Mouse (Mus musculus) spleen, adult 2 months (tissue): ENCODE measurements around the gene Nptx1. TPM values are rescaled to one million over a fixed set of nuclear protein-coding genes. Genes with fewer than 3 reads are reported as not detected.

Experiments
- DNase-seq, 2 experiments: peaks; one replicate each; pipeline versions ENCODE4 v3.0.0 to v3.0.0-alpha.2; 2012 to 2021; ENCODE audit warnings: low spot score in 2 of 2, low read depth in 1 of 2
- H3K27ac ChIP-seq: fragments of 200-500 bp; 2 replicates; pipeline ENCODE4 v1.5.1; 2012; ENCODE audit warnings: low read length, inconsistent platforms; ENCODE audit not compliant: insufficient read depth
- H3K27me3 ChIP-seq: fragments of 200-500 bp; 2 replicates; pipeline ENCODE4 v1.6.1; 2012; ENCODE audit warnings: mild to moderate bottlenecking, moderate library complexity, low read length, inconsistent platforms; ENCODE audit not compliant: control insufficient read depth, insufficient read depth
- H3K36me3 ChIP-seq: fragments of 200-500 bp; 2 replicates; pipeline ENCODE4 v1.6.1; 2012; ENCODE audit warnings: mild to moderate bottlenecking, low read length, inconsistent platforms; ENCODE audit not compliant: control insufficient read depth, insufficient read depth
- H3K4me1 ChIP-seq: fragments of 200-500 bp; 2 replicates; pipeline ENCODE4 v1.6.1; 2011; ENCODE audit warnings: inconsistent platforms; ENCODE audit not compliant: control insufficient read depth, insufficient read depth, insufficient read length
- H3K4me3 ChIP-seq: fragments of 200-500 bp; 2 replicates; pipeline ENCODE4 v1.5.1; 2011; ENCODE audit warnings: mild to moderate bottlenecking, inconsistent platforms; ENCODE audit not compliant: insufficient read depth, insufficient read length; ENCODE audit errors: extremely low read depth
- CTCF ChIP-seq: fragments of 200-500 bp; IDR thresholded peaks from 2 replicates; pipeline ENCODE4 v1.5.1; 2011; ENCODE audit warnings: mild to moderate bottlenecking, inconsistent platforms; ENCODE audit not compliant: insufficient read depth, insufficient read length, insufficient replicate concordance; ENCODE audit errors: extremely low read depth
- POLR2A ChIP-seq: fragments of 200-500 bp; IDR thresholded peaks from 2 replicates; pipeline ENCODE4 v1.6.1; 2011; ENCODE audit warnings: low read depth, low read length, inconsistent platforms
- WGBS: fragments of 180-500 bp; shearing (Covaris S2); methylation state at CpG from one replicate; pipeline ENCODE4 v1.1.7; 2018; 5-methylcytosine and 5-hydroxymethylcytosine counted together
- polyA plus RNA-seq: library from polyadenylated mRNA; depleted of rRNA; stranded (reverse); fragments of >200 nt; gene quantifications from 2 replicates; pipeline ENCODE4 v1.2.3, GENCODE M21; 2012

Nptx1 gene
- polyA plus RNA-seq, 1 experiment: 0.02 TPM

DNA sequence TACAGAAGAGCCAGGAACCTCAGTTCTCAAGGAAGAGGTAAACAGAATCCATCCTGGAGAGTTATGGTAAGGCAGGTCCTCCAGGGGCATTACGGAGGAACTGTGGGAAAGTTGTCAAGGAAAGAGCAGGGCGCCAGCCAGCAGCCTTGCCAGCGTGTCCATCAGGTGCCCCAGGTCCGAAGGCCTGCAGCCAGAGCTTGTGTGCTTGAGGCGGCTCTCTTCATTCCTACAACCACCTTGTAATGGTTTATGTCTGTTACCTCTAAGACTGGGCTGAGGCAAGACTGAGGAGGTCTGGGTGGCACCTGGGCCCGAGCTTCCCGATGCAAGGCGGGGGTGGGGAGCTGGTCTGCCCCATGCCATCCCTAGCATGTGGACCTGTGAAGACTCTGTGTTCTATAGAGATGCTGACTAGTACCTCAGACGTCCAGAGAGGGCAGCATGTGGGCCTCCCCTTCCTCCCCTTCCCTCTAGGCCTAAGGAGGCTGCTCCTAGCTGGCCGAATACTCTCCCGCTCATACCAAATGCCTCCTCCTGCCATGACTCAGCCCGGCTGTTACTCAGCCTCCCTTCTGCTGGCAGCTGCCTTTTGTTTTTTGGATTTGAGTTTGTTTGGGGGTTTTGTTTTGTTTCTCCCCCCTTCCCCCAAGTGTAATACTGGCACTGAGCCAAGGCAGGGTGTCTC, 30.7 kb downstream of the Nptx1 start:
- 83% methylated on average over 12 of the region's 12 CpGs for WGBS
- Histone ChIP-seq H3K27ac (no peak overlapping the region), H3K36me3 (no peaks in the 10 kb centered on the region), H3K4me1 (no peaks in the 10 kb centered on the region), H3K4me3 (no peak overlapping the region), H3K27me3 (no peaks in the 10 kb centered on the region; the same call in 1 of the 2 replicates)
- no peak for DNase-seq
- no peak for TF ChIP-seq POLR2A
- TF ChIP-seq CTCF: no peak

DNA sequence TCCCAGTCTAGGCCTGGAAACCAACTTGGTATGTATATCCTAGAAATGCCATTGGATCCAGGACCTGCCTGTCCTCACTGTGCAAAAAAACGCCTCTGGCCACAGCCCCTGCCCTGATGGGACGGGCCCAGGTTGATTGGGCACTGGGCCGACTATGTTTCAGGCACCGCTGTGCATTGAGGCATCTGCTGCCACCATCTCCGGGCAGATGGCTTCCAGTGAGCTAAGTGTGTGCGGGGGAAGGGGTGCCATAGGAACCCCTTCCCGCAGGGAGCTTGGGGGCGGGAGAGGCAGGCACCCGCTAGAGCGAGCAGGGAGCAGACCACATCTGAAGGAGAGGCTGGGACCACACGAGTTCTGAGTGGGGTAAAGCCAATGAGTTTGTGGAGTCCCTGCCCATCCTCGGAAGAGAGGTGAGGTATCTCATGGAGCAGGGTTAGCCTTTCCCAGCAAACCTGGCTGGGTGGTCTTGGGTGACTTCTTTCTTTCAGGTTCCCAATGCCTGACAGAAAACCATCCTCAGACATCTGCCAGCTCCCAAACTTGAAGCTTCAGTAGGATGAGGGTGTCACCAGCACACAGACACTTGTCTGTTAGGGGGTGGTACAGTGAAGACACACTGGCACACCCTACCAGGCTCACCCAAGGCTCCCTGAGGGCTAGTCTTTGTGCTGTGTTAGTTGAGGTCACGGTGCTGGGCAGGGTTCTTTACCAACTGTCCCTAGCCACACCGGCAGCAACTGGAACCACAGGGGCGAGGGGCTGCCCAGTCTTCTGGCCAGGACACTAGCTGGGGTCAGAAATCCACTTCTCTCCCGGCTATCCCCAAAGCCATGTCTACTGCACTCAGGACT, 31.5 kb downstream of the Nptx1 start:
- H3K4me1 ChIP-seq: no peaks in the 10 kb centered on the region
- H3K27ac ChIP-seq: no peak overlapping the region
- no peak overlapping the region for H3K4me3 ChIP-seq
- H3K36me3 ChIP-seq: no peaks in the 10 kb centered on the region
- 78% methylated on average over 16 of the region's 16 CpGs for WGBS
- H3K27me3 ChIP-seq: no peaks in the 10 kb centered on the region; the same call in 1 of the 2 replicates
- TF ChIP-seq CTCF (no peak), POLR2A (no peak)
- no peak for DNase-seq

- Histone ChIP-seq H3K36me3 (no peaks in the 10 kb centered on the region), H3K4me1 (no peaks in the 10 kb centered on the region), H3K4me3 (no peak overlapping the region), H3K27me3 (no peaks in the 10 kb centered on the region; the same call in 1 of the 2 replicates), H3K27ac (no peak overlapping the region)
- DNase-seq: no peak
- no peak for TF ChIP-seq POLR2A
- no peak for TF ChIP-seq CTCF
- 23% methylated on average over 21 of the region's 21 CpGs for WGBS
These were observed 32.5 kb downstream of the Nptx1 start for GRCm38 (mm10) chr11:119514967-119515636.

- WGBS: 61% methylated on average over 16 of the region's 16 CpGs
- Histone ChIP-seq H3K36me3 (no peaks in the 10 kb centered on the region), H3K4me1 (no peaks in the 10 kb centered on the region), H3K27ac (no peak overlapping the region), H3K27me3 (no peaks in the 10 kb centered on the region; the same call in 1 of the 2 replicates), H3K4me3 (no peak overlapping the region)
- no peak for DNase-seq
- TF ChIP-seq POLR2A (no peak), CTCF (no peak)
These were observed 33.3 kb downstream of the Nptx1 start for GRCm38 (mm10) chr11:119514108-119514860.

- Histone ChIP-seq H3K27ac (no peak overlapping the region), H3K27me3 (no peaks in the 10 kb centered on the region; the same call in 1 of the 2 replicates), H3K4me3 (no peak overlapping the region), H3K36me3 (0 out of 2 replicates have a peak, but pooled peaks cover 1% of the 10 kb centered on the region), H3K4me1 (no peaks in the 10 kb centered on the region)
- DNase-seq: no peak
- 33% methylated on average over 9 of the region's 9 CpGs for WGBS
- no peak for TF ChIP-seq POLR2A
- no peak for TF ChIP-seq CTCF
These were observed 34.4 kb downstream of the Nptx1 start for GRCm38 (mm10) chr11:119513038-119513659.
